Mouse (Mus musculus) neural tube, embryonic 15.5 days (tissue): ENCODE results near the gene Mrps24. TPM values are rescaled to one million over a fixed set of nuclear protein-coding genes. Genes with fewer than 3 reads are reported as not detected.
A peak's percentile ranks its signal among the peaks of the same experiment; 100 is the strongest.

Experiments used
- ATAC-seq: fragments of 200-750 bp; cut with Nextera tagmentation; 2 replicates; pipeline ENCODE4 v1.8.0; 2017; ENCODE audit warnings: mild to moderate bottlenecking, moderate TSS enrichment, moderate library complexity; ENCODE audit not compliant: low FRiP score
- H3K27ac ChIP-seq: fragments of 300-500 bp; sonication (generic); replicated peaks from 2 replicates; pipeline ENCODE4 v1.5.1; 2015; ENCODE audit warnings: mild to moderate bottlenecking, inconsistent platforms
- H3K27me3 ChIP-seq: fragments of 300-500 bp; sonication (generic); replicated peaks from 2 replicates; pipeline ENCODE4 v1.6.1; 2015; ENCODE audit warnings: inconsistent platforms
- H3K36me3 ChIP-seq: fragments of 300-500 bp; sonication (generic); 2 replicates; pipeline ENCODE4 v1.6.1; 2015; ENCODE audit warnings: inconsistent platforms
- H3K4me1 ChIP-seq: fragments of 300-500 bp; sonication (generic); 2 replicates; pipeline ENCODE4 v1.6.1; 2015; ENCODE audit warnings: inconsistent platforms
- H3K4me2 ChIP-seq: fragments of 300-500 bp; sonication (generic); 2 replicates; pipeline ENCODE4 v1.6.1; 2015; ENCODE audit warnings: inconsistent platforms, mild to moderate bottlenecking, moderate library complexity
- H3K4me3 ChIP-seq: fragments of 300-500 bp; sonication (generic); replicated peaks from 2 replicates; pipeline ENCODE4 v1.5.1; 2015; ENCODE audit warnings: mild to moderate bottlenecking, inconsistent platforms
- H3K9ac ChIP-seq: fragments of 300-500 bp; sonication (generic); replicated peaks from 2 replicates; pipeline ENCODE4 v1.6.1; 2015; ENCODE audit warnings: mild to moderate bottlenecking, inconsistent platforms
- H3K9me3 ChIP-seq: fragments of 300-500 bp; sonication (generic); replicated peaks from 2 replicates; pipeline ENCODE4 v1.6.1; 2016; ENCODE audit warnings: inconsistent platforms
- WGBS: fragments of 180-500 bp; shearing (Covaris S2); methylation state at CpG from one replicate; pipeline ENCODE4 v1.1.7; 2015; ENCODE audit warnings: mixed read lengths; 5-methylcytosine and 5-hydroxymethylcytosine counted together
- polyA plus RNA-seq: library from polyadenylated mRNA; unstranded; fragments of >200 nt; fragmentation: Nextera tagmentation; extraction: Ambion mirVana; gene quantifications from 2 replicates; pipeline ENCODE4 v1.2.1, GENCODE M21; 2015

Mrps24 gene
- 197 and 206 TPM in 2 replicates for polyA plus RNA-seq

DNA sequence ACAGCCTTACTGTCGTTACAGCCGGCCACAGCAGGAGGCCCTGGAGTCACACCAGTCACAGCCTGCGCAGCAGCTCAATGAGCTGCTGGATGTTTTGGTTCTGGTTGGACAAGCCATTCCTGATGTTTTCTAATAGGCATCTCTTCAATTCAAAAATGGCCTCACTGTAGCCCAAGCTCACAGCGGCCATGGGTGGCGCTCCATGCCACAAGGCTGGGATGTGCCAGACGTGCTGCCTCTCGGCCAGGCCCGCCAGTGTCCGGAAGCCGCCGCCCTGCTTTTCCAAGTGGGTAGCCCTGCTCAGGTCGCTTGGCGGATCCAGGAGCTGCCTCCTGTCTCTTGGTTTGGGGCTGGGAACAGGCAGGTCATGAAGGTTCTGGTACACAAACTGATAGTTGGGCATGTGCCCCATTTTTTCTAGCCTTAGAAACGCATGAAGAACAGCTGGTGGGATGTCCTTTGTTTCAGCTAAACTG, at the start of gene Mrps24:
Mrps24 (minus strand) TSS at position 51 of the 476 bp plus-strand sequence.
- H3K4me3 ChIP-seq = no peak within 1 kb of the TSS
- WGBS = 81% methylated on average over 14 of the region's 14 CpGs
- H3K4me2 ChIP-seq = no peak within 1 kb of the TSS
- no peak for ATAC-seq
- H3K9ac ChIP-seq = no peak within 1 kb of the TSS
- no peaks in the 10 kb centered on the region for H3K9me3 ChIP-seq
- no peaks in the 10 kb centered on the region for H3K4me1 ChIP-seq
- no peaks in the 10 kb centered on the region for H3K27me3 ChIP-seq
- H3K27ac ChIP-seq = no peak within 1 kb of the TSS
- H3K36me3 ChIP-seq = peaks cover 42% of the 10 kb centered on the region

DNA sequence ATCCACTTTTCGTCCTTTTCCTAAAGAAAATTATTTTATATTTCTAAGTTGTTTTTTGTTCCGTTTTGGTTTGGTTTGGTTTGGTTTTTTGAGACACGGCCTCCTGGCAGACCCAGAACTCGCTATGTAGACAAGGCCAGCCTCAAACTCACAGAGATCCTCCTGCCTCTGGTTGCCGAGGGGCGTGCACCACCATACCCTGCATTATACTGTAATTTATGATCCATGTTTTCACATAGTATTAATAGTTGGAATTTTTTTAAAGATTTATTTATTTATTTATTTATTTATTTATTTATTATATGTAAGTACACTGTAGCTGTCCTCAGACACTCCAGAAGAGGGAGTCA, 47.1 kb upstream of the Mrps24 start:
- peak overlapping the region; percentile 85 for H3K4me3 ChIP-seq
- peaks cover 17% of the 10 kb centered on the region for H3K4me1 ChIP-seq
- peak overlapping the region; percentile 91 for H3K9ac ChIP-seq
- no peaks in the 10 kb centered on the region for H3K9me3 ChIP-seq
- H3K27me3 ChIP-seq = no peaks in the 10 kb centered on the region
- H3K4me2 ChIP-seq = peak overlapping the region; percentile 65
- H3K36me3 ChIP-seq = no peaks in the 10 kb centered on the region
- ATAC-seq = peak; percentile 49; the same call in 1 of the 2 replicates
- peak overlapping the region; percentile 97 for H3K27ac ChIP-seq
- 12% methylated on average over 6 of the region's 6 CpGs for WGBS

DNA sequence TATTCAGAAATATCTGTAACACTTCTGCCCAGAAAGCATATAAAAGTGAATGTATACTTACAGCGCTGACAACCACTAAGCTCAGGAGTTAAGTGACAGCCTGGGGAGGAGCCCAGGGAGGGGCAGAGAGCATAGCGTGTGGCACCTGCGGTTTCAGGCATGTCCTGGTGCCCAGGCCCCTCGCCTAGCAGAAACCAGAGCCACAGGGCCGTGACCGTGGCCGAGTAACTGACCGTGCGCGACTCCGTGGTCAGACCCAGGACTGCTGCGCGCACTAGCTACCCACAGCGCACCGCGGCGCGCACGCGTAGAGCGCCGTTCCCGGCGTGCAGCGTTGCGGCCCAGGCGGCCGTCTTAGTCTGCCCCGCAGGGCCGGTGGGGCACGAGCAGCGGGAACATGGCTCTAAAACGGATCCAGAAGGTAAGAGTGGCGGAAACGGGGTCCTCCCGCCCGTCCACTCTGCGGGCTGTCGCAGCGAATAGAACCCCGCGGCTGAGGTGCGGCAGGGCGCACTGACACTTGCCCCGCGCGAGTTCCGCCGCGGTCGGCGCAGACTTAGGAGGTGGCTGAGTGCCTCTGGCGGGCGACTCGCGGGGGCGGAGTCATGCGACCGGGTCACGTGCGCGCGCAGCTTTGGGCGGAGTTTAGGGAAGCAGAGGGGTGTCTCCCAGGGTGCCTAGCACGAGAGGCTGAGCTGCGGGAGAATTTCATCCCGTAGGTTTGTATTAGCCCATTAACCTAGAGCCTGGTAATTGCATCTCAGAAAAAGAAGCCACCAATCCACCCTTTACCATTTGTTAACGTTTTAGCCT, 46.5 kb upstream of the Mrps24 start, which contains the start of gene Urgcp:
Urgcp (minus strand) TSS at position 557 of the 813 bp plus-strand sequence.
- Histone ChIP-seq H3K4me1 (peaks cover 17% of the 10 kb centered on the region), H3K4me2 (peak within 1 kb of the TSS; percentile 65), H3K4me3 (peak within 1 kb of the TSS; percentile 85), H3K27me3 (no peaks in the 10 kb centered on the region), H3K36me3 (0 out of 2 replicates have a peak, but pooled peaks cover 3% of the 10 kb centered on the region), H3K9me3 (no peaks in the 10 kb centered on the region), H3K9ac (peak within 1 kb of the TSS; percentile 91), H3K27ac (peak within 1 kb of the TSS; percentile 97)
- under 1% methylated on average over 68 of the region's 68 CpGs for WGBS
- ATAC-seq = peak; percentile 98

DNA sequence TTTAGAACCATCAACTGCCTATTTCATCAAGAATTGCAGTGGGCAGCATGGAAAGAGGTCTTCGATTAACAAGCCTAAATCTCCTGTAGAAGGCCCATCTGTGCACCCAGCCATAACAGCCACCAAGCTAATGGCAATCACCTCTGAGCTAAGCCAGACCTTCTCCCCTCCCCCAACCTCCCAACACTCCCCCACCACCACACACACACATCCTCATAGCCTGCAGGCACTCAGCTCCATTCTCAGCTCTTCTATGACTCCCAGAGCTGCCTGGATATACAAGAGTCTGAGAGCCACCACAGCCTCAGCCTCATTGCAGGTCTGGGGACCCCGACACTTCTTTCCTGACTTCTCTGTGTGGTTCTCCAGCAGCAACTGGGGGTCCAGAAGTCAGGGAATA, 38.3 kb upstream of the Mrps24 start:
- no peak overlapping the region for H3K4me2 ChIP-seq
- H3K4me1 ChIP-seq = no peaks in the 10 kb centered on the region
- H3K9me3 ChIP-seq = 0 out of 2 replicates have a peak, but pooled peaks cover 4% of the 10 kb centered on the region
- H3K27me3 ChIP-seq = no peaks in the 10 kb centered on the region
- no peak overlapping the region for H3K4me3 ChIP-seq
- 87% methylated on average over 2 of the region's 2 CpGs for WGBS
- no peak overlapping the region for H3K27ac ChIP-seq
- H3K9ac ChIP-seq = no peak overlapping the region
- H3K36me3 ChIP-seq = 0 out of 2 replicates have a peak, but pooled peaks cover 3% of the 10 kb centered on the region
- ATAC-seq = no peak

DNA sequence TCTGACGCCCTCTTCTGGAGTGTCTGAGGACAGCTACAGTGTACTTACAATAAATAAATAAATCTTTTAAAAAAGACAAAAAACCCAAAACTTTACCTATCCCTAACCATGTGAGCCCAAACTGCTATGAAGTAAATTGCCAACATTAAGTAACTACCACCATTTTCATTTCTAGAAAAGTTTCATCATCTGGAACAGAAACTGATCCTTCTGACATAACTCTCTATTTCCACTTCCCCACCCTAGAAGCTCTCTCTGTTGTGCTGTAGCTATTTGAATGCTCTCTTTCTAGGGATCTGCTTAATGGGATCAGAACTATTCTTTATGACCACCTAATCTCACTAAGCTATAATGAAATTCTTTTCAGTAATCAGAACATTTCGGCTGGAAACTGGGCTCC, 29.5 kb upstream of the Mrps24 start:
- no peak overlapping the region for H3K27ac ChIP-seq
- no peaks in the 10 kb centered on the region for H3K9me3 ChIP-seq
- no peak overlapping the region for H3K9ac ChIP-seq
- no peak overlapping the region for H3K4me3 ChIP-seq
- H3K4me1 ChIP-seq = peaks cover 2% of the 10 kb centered on the region
- no peaks in the 10 kb centered on the region for H3K27me3 ChIP-seq
- no peaks in the 10 kb centered on the region for H3K36me3 ChIP-seq
- no peak overlapping the region for H3K4me2 ChIP-seq
- no peak for ATAC-seq
- WGBS = 88% methylated on average over 2 of the region's 2 CpGs

DNA sequence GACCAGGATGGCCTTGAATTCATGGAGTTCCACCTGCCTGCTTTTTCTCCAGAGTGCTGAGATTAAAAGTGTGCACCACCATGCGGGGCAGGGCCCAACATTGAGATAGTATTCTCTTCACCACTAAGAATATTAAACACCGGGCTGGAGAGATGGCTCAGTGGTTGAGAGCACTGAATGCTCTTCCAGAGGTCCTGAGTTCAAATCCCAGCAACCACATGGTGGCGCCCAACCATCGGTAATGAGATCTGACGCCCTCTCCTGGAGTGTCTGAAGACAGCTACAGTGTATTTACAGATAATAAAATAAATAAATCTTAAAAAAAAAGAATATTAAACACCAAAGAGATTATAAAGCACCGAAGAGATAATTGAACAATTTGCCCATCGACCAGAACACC, 26.6 kb upstream of the Mrps24 start:
- Histone ChIP-seq H3K27ac (no peak overlapping the region), H3K4me3 (no peak overlapping the region), H3K36me3 (no peaks in the 10 kb centered on the region), H3K9ac (no peak overlapping the region), H3K4me1 (peaks cover 7% of the 10 kb centered on the region), H3K9me3 (no peaks in the 10 kb centered on the region), H3K27me3 (no peaks in the 10 kb centered on the region), H3K4me2 (no peak overlapping the region)
- WGBS = 78% methylated on average over 7 of the region's 7 CpGs
- no peak for ATAC-seq

DNA sequence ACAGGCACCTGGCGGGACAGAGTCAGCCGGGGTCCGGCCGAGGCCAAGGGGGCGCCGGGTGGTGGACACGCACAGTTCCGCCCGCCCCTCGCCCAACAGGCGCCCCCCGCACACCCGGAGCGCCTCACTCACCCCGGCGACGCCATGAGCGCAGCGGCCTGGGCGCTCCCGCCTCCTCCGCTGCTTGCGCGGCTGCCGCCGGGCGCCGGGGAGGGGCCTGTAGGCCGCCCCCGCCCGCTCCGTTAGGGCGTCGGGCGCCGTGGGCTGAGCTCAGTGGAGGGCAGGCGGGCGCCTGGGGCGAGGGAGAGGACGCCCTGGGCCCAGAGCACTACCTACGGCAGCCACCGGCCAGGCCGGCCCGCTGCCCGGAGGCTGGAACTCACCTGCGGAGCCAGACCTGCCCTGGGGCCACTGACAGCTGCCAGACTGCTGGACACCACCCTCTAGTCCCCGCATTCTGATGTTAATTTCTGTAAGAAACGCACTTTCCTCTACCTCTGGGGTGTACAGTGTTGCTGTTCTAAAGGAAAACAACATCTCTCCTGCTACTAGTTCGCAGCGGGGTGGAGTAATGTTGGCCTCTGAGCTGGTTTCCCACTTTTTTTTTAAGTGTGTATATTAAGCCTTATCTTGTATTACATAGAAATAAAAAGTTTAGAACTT, 25.6 kb upstream of the Mrps24 start:
- peak; percentile 92 for ATAC-seq
- Histone ChIP-seq H3K9ac (peak overlapping the region; percentile 95), H3K27ac (peak overlapping the region; percentile 85), H3K4me2 (peak overlapping the region; percentile 88), H3K4me3 (peak overlapping the region; percentile 91), H3K27me3 (no peaks in the 10 kb centered on the region), H3K4me1 (peaks cover 7% of the 10 kb centered on the region), H3K9me3 (no peaks in the 10 kb centered on the region), H3K36me3 (no peaks in the 10 kb centered on the region)
- under 1% methylated on average over 18 of the region's 50 CpGs for WGBS

DNA sequence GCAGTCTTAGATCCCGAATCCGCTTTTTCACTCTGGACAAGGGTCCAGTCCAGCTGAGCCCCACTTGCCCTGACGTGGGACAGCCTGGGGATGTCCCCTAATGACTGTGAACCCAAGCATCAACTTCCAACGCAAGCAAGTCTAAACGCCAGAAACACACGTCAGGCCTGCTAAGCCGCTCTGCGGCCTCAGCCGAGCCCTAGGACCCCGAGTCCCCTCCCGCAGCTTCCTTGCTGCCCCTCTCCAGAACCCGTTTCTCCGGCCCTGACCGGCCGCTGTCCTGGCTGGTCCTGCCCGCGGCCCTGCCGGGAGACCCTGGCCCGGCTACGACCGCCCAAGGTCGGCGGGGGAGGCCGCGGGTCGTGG, 25.1 kb upstream of the Mrps24 start:
- peak; percentile 77 for ATAC-seq
- Histone ChIP-seq H3K4me3 (peak overlapping the region; percentile 91), H3K4me2 (peak overlapping the region; percentile 88), H3K27ac (peak overlapping the region; percentile 85), H3K9me3 (no peaks in the 10 kb centered on the region), H3K27me3 (no peaks in the 10 kb centered on the region), H3K4me1 (peaks cover 7% of the 10 kb centered on the region), H3K9ac (peak overlapping the region; percentile 95), H3K36me3 (no peaks in the 10 kb centered on the region)
- WGBS = under 1% methylated on average over 26 of the region's 26 CpGs

DNA sequence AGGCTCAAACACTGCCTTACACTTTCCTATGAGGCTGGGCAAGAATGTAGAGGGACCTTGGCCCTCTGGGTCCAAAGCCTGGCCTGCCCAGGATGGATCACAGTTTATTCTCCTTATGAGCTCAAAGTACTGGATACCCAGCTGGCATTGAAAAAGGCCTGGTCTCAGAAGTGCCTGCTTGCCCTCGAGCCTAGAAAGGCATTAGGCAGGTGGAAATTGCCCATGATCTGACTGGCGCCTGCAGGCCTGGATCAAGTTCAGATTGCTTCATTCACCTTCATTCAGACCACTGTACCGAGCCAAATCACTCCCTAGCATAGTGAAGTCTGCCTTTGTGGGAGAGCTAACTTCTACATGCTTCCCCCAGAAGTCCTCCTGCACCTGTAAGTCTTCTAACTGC, 24.4 kb upstream of the Mrps24 start:
- Histone ChIP-seq H3K27ac (no peak overlapping the region), H3K36me3 (no peaks in the 10 kb centered on the region), H3K4me2 (peak overlapping the region; percentile 88), H3K4me3 (peak overlapping the region; percentile 91), H3K4me1 (peaks cover 7% of the 10 kb centered on the region), H3K27me3 (no peaks in the 10 kb centered on the region), H3K9ac (peak overlapping the region; percentile 24), H3K9me3 (no peaks in the 10 kb centered on the region)
- ATAC-seq = no peak
- 52% methylated on average over 3 of the region's 3 CpGs for WGBS

DNA sequence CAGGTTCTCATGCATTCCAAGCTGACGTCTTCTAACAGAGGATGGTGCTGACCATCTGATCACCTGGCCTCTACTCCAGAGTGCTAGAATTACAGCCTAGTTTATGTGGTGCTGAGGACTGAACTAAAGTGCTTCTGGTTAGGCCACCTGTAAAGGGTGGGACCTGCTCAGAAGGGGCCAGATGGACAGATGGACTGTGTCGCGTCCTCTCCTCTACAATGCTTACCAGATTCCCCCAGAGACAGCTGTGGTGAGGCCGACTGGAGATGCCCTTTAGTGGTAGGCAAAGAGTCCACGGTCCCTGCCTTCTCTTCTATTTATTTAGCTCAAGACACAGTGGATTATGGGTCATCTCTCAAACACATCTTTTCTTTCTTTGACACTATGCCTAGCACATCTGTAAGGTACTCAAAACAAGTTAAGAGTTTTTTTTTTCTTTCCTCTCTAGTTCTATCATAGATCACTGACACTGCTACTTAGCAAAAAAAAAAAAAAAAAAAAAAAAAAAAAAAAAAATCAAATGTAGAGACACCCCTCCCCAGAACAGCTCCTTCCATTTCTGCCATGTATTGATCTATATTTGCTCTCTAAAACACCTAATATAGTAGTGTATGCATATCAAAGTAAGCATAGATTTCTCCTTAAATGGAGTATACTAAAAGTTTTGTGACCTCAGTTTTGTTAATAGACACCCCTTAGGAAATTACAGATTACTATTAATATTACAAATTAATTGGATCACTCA, 23.6 kb upstream of the Mrps24 start:
- H3K9ac ChIP-seq = no peak overlapping the region
- no peak overlapping the region for H3K4me3 ChIP-seq
- no peaks in the 10 kb centered on the region for H3K9me3 ChIP-seq
- H3K4me2 ChIP-seq = no peak overlapping the region
- no peak overlapping the region for H3K27ac ChIP-seq
- no peaks in the 10 kb centered on the region for H3K36me3 ChIP-seq
- no peak for ATAC-seq
- peaks cover 7% of the 10 kb centered on the region for H3K4me1 ChIP-seq
- WGBS = 80% methylated on average over 5 of the region's 5 CpGs
- no peaks in the 10 kb centered on the region for H3K27me3 ChIP-seq

DNA sequence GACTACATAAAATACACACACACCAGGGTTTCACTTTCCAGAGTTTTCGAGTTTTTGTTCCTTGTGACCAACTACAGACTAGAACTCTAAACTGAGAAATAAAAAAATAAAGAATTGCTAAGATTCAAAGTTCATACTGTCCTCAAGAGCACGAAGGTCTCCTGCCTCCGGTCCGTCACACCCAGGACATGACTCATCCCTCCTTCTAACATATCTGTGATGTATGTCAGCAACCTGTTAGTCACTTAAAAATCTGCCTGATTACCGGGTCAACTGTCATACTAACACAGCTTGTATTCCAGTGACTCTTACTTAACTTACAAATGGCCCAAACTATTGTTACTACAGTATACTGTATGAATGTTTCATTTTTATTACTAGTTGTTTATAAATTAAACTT, 21.7 kb upstream of the Mrps24 start:
- no peak overlapping the region for H3K4me3 ChIP-seq
- no peaks in the 10 kb centered on the region for H3K9me3 ChIP-seq
- H3K4me2 ChIP-seq = no peak overlapping the region
- H3K36me3 ChIP-seq = no peaks in the 10 kb centered on the region
- H3K9ac ChIP-seq = no peak overlapping the region
- no peak for ATAC-seq
- H3K27ac ChIP-seq = no peak overlapping the region
- H3K27me3 ChIP-seq = no peaks in the 10 kb centered on the region
- H3K4me1 ChIP-seq = peaks cover 18% of the 10 kb centered on the region
- WGBS = 96% methylated on average over 5 of the region's 5 CpGs
